Mouse (Mus musculus) neural tube, embryonic 11.5 days (tissue): ENCODE measurements around the gene Ap4b1. TPM values are rescaled to one million over a fixed set of nuclear protein-coding genes. Genes with fewer than 3 reads are reported as not detected.

Experiments
- ATAC-seq: fragments of 200-750 bp; cut with Nextera tagmentation; 2 replicates; pipeline ENCODE4 v1.8.0; 2017; ENCODE audit warnings: moderate number of reproducible peaks, mild to moderate bottlenecking, moderate TSS enrichment, moderate library complexity; ENCODE audit not compliant: insufficient read depth, low FRiP score, low TSS enrichment
- DNase-seq: peaks from one replicate; pipeline ENCODE4 v3.0.0-alpha.2; 2015; ENCODE audit warnings: low spot score
- H3K27ac ChIP-seq: fragments of 300-500 bp; sonication (generic); 2 replicates; pipeline ENCODE4 v1.5.1; 2014; ENCODE audit warnings: low read depth, mild to moderate bottlenecking, low read length
- H3K27me3 ChIP-seq: fragments of 300-500 bp; sonication (generic); 2 replicates; pipeline ENCODE4 v1.6.1; 2014; ENCODE audit warnings: mild to moderate bottlenecking, low read length, mixed read lengths; ENCODE audit not compliant: control insufficient read depth, insufficient read depth
- H3K36me3 ChIP-seq: fragments of 300-500 bp; sonication (generic); 2 replicates; pipeline ENCODE4 v1.6.1; 2014; ENCODE audit warnings: mild to moderate bottlenecking, low read length, moderate library complexity, mixed read lengths; ENCODE audit not compliant: control insufficient read depth, insufficient read depth
- H3K4me1 ChIP-seq: fragments of 300-500 bp; sonication (generic); 2 replicates; pipeline ENCODE4 v1.6.1; 2014; ENCODE audit warnings: low read length, mixed read lengths; ENCODE audit not compliant: control insufficient read depth, insufficient read depth
- H3K4me2 ChIP-seq: fragments of 300-500 bp; sonication (generic); 2 replicates; pipeline ENCODE4 v1.6.1; 2014; ENCODE audit warnings: low read depth, mild to moderate bottlenecking, moderate library complexity
- H3K4me3 ChIP-seq: fragments of 300-500 bp; sonication (generic); 2 replicates; pipeline ENCODE4 v1.5.1; 2014; ENCODE audit warnings: low read depth, low read length
- H3K9ac ChIP-seq: fragments of 300-500 bp; sonication (generic); 2 replicates; pipeline ENCODE4 v1.6.1; 2014; ENCODE audit warnings: mild to moderate bottlenecking, low read length
- H3K9me3 ChIP-seq: fragments of 300-500 bp; sonication (generic); 2 replicates; pipeline ENCODE4 v1.6.1; 2016; ENCODE audit warnings: low read length; ENCODE audit not compliant: control insufficient read depth
- WGBS: fragments of 180-500 bp; shearing (Covaris S2); extraction: QIAGEN DNeasy Blood & Tissue Kit; methylation state at CpG from one replicate; pipeline ENCODE4 v1.1.7; 2014; 5-methylcytosine and 5-hydroxymethylcytosine counted together
- polyA plus RNA-seq: library from polyadenylated mRNA; unstranded; fragments of >200 nt; fragmentation: Nextera tagmentation; extraction: Ambion mirVana; gene quantifications from 2 replicates; pipeline ENCODE4 v1.2.1, GENCODE M21; 2014

The Ap4b1 gene
- polyA plus RNA-seq, 1 experiment from 2014 or later, result 27.4 TPM

DNA sequence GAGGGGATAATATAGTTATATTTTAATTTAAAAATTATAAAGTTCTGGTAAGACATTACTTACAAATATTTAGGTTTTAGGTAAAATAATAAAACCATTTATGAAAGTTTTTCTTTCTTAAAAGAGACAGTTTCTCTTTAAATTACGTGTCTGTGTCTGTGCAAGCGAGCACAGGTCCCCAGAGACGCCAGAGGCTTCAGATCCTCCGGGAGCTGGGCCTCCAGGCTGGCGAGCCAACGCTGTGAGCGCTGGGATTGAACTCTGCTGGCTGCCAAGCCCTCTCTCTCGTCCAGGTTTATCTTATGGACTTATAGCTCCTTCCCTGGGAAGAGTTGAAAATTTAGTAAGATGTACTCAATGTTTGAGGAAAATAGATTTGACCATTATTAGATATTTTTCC, 44.5 kb downstream of the Ap4b1 start:
- H3K9ac ChIP-seq, result no peak overlapping the region
- H3K4me2 ChIP-seq, result no peak overlapping the region
- ATAC-seq, result no peak
- H3K27me3 ChIP-seq, result no peaks in the 10 kb centered on the region
- H3K36me3 ChIP-seq, result no peaks in the 10 kb centered on the region
- H3K4me1 ChIP-seq, result no peaks in the 10 kb centered on the region
- 76% methylated on average over 8 of the region's 8 CpGs for WGBS
- no peak for DNase-seq
- no peak overlapping the region for H3K27ac ChIP-seq
- no peak overlapping the region for H3K4me3 ChIP-seq
- no peaks in the 10 kb centered on the region for H3K9me3 ChIP-seq

- Histone ChIP-seq H3K36me3 (no peaks in the 10 kb centered on the region), H3K4me1 (no peaks in the 10 kb centered on the region), H3K4me2 (no peak overlapping the region), H3K9ac (no peak overlapping the region), H3K9me3 (no peaks in the 10 kb centered on the region), H3K4me3 (no peak overlapping the region), H3K27me3 (no peaks in the 10 kb centered on the region), H3K27ac (no peak overlapping the region)
- WGBS, result 89% methylated on average over 7 of the region's 7 CpGs
- DNase-seq, result no peak
- no peak for ATAC-seq
Observed at GRCm38 (mm10) chr3:103857036-103857805, 47.9 kb downstream of the Ap4b1 start.

- 93% methylated on average over 6 of the region's 6 CpGs for WGBS
- no peaks in the 10 kb centered on the region for H3K27me3 ChIP-seq
- H3K4me3 ChIP-seq, result no peak overlapping the region
Observed at GRCm38 (mm10) chr3:103857977-103858563, 48.8 kb downstream of the Ap4b1 start.

GRCm38 (mm10) chr3:103858881-103859801, 49.8 kb downstream of the Ap4b1 start, which contains the start of gene Ptpn22:
Gene Ptpn22, plus strand, starts transcription at chr3:103859795.
- Histone ChIP-seq H3K27ac (no peak within 1 kb of the TSS), H3K27me3 (no peaks in the 10 kb centered on the region), H3K4me3 (no peak within 1 kb of the TSS), H3K4me2 (no peak within 1 kb of the TSS), H3K4me1 (no peaks in the 10 kb centered on the region), H3K9me3 (no peaks in the 10 kb centered on the region), H3K9ac (no peak within 1 kb of the TSS), H3K36me3 (no peaks in the 10 kb centered on the region)
- DNase-seq (no peak), ATAC-seq (no peak)
- 78% methylated on average over 12 of the region's 12 CpGs for WGBS

More at GRCm38 (mm10) chr3:103857977-103858563, 48.8 kb downstream of the Ap4b1 start:
- H3K4me1 ChIP-seq, result no peaks in the 10 kb centered on the region
- H3K4me2 ChIP-seq, result no peak overlapping the region
- no peak for ATAC-seq
- H3K27ac ChIP-seq, result no peak overlapping the region
- H3K9me3 ChIP-seq, result no peaks in the 10 kb centered on the region
- no peak for DNase-seq
- H3K9ac ChIP-seq, result no peak overlapping the region
- H3K36me3 ChIP-seq, result no peaks in the 10 kb centered on the region

GRCm38 (mm10) chr3:103859851-103860391, 50.6 kb downstream of the Ap4b1 start:
- no peaks in the 10 kb centered on the region for H3K4me1 ChIP-seq
- no peak overlapping the region for H3K4me3 ChIP-seq
- H3K4me2 ChIP-seq, result no peak overlapping the region
- H3K27me3 ChIP-seq, result no peaks in the 10 kb centered on the region
- H3K9me3 ChIP-seq, result no peaks in the 10 kb centered on the region
- DNase-seq (no peak), ATAC-seq (no peak)
- WGBS, result 75% methylated on average over 6 of the region's 6 CpGs
- no peak overlapping the region for H3K9ac ChIP-seq
- H3K36me3 ChIP-seq, result no peaks in the 10 kb centered on the region
- H3K27ac ChIP-seq, result no peak overlapping the region

DNA sequence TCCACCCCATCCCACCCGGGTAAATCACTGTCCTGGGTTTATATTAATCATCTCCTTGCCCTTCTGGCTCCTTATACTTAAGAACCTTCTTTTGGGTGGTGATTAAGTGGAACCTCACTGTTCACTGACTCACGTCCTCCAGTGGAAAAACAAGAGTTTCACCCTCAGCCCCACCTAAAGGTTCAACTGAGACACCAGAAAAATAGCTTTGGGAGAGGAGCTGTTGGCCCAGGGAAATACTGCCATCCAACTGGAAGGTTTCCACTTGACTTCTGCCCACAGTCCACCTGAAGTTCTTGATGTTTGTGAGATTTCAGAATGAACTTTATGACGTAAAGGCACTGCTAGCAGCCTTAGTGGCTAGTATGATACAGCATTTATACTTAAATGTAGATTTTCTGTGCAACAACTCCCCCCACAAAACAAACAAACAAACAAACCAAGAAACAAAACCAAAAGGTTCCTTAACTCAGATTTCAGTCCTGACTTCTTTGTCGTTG, 53.5 kb downstream of the Ap4b1 start:
- H3K27ac ChIP-seq, result no peak overlapping the region
- no peaks in the 10 kb centered on the region for H3K27me3 ChIP-seq
- 78% methylated on average over 4 of the region's 4 CpGs for WGBS
- H3K9ac ChIP-seq, result no peak overlapping the region
- no peaks in the 10 kb centered on the region for H3K36me3 ChIP-seq
- DNase-seq (no peak), ATAC-seq (no peak)
- H3K9me3 ChIP-seq, result no peaks in the 10 kb centered on the region
- no peaks in the 10 kb centered on the region for H3K4me1 ChIP-seq
- H3K4me3 ChIP-seq, result no peak overlapping the region
- H3K4me2 ChIP-seq, result no peak overlapping the region

DNA sequence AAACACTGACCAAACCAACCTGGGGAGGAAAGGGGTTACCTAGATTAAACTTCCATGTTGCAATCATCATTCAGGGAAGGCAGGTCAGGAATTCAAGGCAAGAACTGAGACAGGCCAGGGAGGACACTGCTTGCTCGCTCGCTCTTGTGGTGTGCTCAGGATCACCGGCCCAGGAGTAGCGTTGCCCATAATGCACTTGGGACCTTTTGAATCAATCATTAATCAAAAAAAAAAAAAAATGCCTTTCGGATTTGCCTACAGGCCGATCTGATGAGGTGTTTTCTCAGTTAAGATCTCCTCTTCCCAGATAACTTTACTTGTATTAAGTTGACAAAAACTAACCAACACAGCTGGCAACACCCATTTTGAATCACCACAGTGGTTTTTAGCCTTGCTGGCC, 54.9 kb downstream of the Ap4b1 start:
- ATAC-seq (no peak), DNase-seq (no peak)
- Histone ChIP-seq H3K27ac (no peak overlapping the region), H3K4me3 (no peak overlapping the region), H3K27me3 (no peaks in the 10 kb centered on the region), H3K4me2 (no peak overlapping the region), H3K36me3 (no peaks in the 10 kb centered on the region), H3K4me1 (no peaks in the 10 kb centered on the region), H3K9ac (no peak overlapping the region), H3K9me3 (no peaks in the 10 kb centered on the region)
- 88% methylated on average over 6 of the region's 6 CpGs for WGBS

DNA sequence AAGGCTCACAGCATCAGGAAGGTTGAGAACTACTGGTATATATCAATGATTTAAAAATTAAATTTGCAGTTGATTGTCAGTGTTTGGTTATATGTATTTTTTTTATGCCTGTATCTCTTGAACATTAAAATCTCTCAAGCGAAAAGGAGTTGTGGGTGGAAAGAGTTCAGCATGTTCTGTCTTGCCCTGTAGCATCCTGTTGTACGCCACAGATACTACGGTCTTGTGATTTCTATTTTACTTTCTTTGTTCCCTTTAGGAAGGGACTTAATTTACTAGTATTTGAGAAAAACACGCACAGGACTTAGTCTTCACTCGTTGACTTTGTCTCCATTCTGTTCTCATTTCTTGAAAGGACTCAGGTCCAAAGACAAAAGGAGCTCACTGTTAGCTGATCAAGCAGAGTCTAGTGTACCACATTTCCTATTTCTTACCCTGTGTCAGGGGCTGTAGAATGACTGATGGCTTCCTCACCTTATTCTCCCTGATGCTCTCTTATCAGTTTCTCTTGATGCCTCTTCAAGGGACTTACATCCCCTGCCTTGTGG, 58.2 kb downstream of the Ap4b1 start:
- WGBS, result 92% methylated on average over 5 of the region's 5 CpGs

More for the DNA sequence above, 58.2 kb downstream of the Ap4b1 start:
- H3K36me3 ChIP-seq, result no peaks in the 10 kb centered on the region
- no peaks in the 10 kb centered on the region for H3K27me3 ChIP-seq
- H3K9me3 ChIP-seq, result no peaks in the 10 kb centered on the region
- H3K4me1 ChIP-seq, result no peaks in the 10 kb centered on the region
- DNase-seq (no peak), ATAC-seq (no peak)
- no peak overlapping the region for H3K27ac ChIP-seq
- no peak overlapping the region for H3K9ac ChIP-seq
- H3K4me2 ChIP-seq, result no peak overlapping the region
- no peak overlapping the region for H3K4me3 ChIP-seq
